Mouse (Mus musculus) neural tube, embryonic 11.5 days (tissue): Measurements from ENCODE around the gene Vps53. TPM values are rescaled to one million over a fixed set of nuclear protein-coding genes. Genes with fewer than 3 reads are reported as not detected.

Experiments used
- ATAC-seq: fragments of 200-750 bp; cut with Nextera tagmentation; 2 replicates; pipeline ENCODE4 v1.8.0; 2017; ENCODE audit warnings: moderate number of reproducible peaks, mild to moderate bottlenecking, moderate TSS enrichment, moderate library complexity; ENCODE audit not compliant: insufficient read depth, low FRiP score, low TSS enrichment
- DNase-seq: peaks from one replicate; pipeline ENCODE4 v3.0.0-alpha.2; 2015; ENCODE audit warnings: low spot score
- H3K27ac ChIP-seq: fragments of 300-500 bp; sonication (generic); 2 replicates; pipeline ENCODE4 v1.5.1; 2014; ENCODE audit warnings: low read depth, mild to moderate bottlenecking, low read length
- H3K27me3 ChIP-seq: fragments of 300-500 bp; sonication (generic); 2 replicates; pipeline ENCODE4 v1.6.1; 2014; ENCODE audit warnings: mild to moderate bottlenecking, low read length, mixed read lengths; ENCODE audit not compliant: control insufficient read depth, insufficient read depth
- H3K36me3 ChIP-seq: fragments of 300-500 bp; sonication (generic); 2 replicates; pipeline ENCODE4 v1.6.1; 2014; ENCODE audit warnings: mild to moderate bottlenecking, low read length, moderate library complexity, mixed read lengths; ENCODE audit not compliant: control insufficient read depth, insufficient read depth
- H3K4me1 ChIP-seq: fragments of 300-500 bp; sonication (generic); 2 replicates; pipeline ENCODE4 v1.6.1; 2014; ENCODE audit warnings: low read length, mixed read lengths; ENCODE audit not compliant: control insufficient read depth, insufficient read depth
- H3K4me2 ChIP-seq: fragments of 300-500 bp; sonication (generic); 2 replicates; pipeline ENCODE4 v1.6.1; 2014; ENCODE audit warnings: low read depth, mild to moderate bottlenecking, moderate library complexity
- H3K4me3 ChIP-seq: fragments of 300-500 bp; sonication (generic); 2 replicates; pipeline ENCODE4 v1.5.1; 2014; ENCODE audit warnings: low read depth, low read length
- H3K9ac ChIP-seq: fragments of 300-500 bp; sonication (generic); 2 replicates; pipeline ENCODE4 v1.6.1; 2014; ENCODE audit warnings: mild to moderate bottlenecking, low read length
- H3K9me3 ChIP-seq: fragments of 300-500 bp; sonication (generic); 2 replicates; pipeline ENCODE4 v1.6.1; 2016; ENCODE audit warnings: low read length; ENCODE audit not compliant: control insufficient read depth
- WGBS: fragments of 180-500 bp; shearing (Covaris S2); extraction: QIAGEN DNeasy Blood & Tissue Kit; methylation state at CpG from one replicate; pipeline ENCODE4 v1.1.7; 2014; 5-methylcytosine and 5-hydroxymethylcytosine counted together
- polyA plus RNA-seq: library from polyadenylated mRNA; unstranded; fragments of >200 nt; fragmentation: Nextera tagmentation; extraction: Ambion mirVana; gene quantifications from 2 replicates; pipeline ENCODE4 v1.2.1, GENCODE M21; 2014

The Vps53 gene
- polyA plus RNA-seq, 1 experiment from 2014 or later: 50.8 TPM

GRCm38 (mm10) chr11:76064411-76064810 is 115.0 kb downstream of the Vps53 start:
- Histone ChIP-seq H3K27ac (no peak overlapping the region), H3K4me1 (no peaks in the 10 kb centered on the region), H3K27me3 (no peaks in the 10 kb centered on the region), H3K4me3 (no peak overlapping the region), H3K9me3 (no peaks in the 10 kb centered on the region), H3K9ac (no peak overlapping the region), H3K36me3 (no peaks in the 10 kb centered on the region), H3K4me2 (no peak overlapping the region)
- ATAC-seq (no peak), DNase-seq (no peak)
- WGBS: 95% methylated on average over 7 of the region's 7 CpGs

- Histone ChIP-seq H3K4me1 (no peaks in the 10 kb centered on the region), H3K36me3 (no peaks in the 10 kb centered on the region), H3K27ac (no peak overlapping the region), H3K9ac (no peak overlapping the region), H3K27me3 (no peaks in the 10 kb centered on the region), H3K4me2 (no peak overlapping the region), H3K9me3 (no peaks in the 10 kb centered on the region), H3K4me3 (no peak overlapping the region)
- ATAC-seq (no peak), DNase-seq (no peak)
- 95% methylated on average over 2 of the region's 2 CpGs for WGBS
These were observed 118.5 kb downstream of the Vps53 start for GRCm38 (mm10) chr11:76060906-76061305.

- WGBS: 73% methylated on average over 7 of the region's 7 CpGs
- DNase-seq: no peak
- Histone ChIP-seq H3K4me1 (no peaks in the 10 kb centered on the region), H3K27me3 (no peaks in the 10 kb centered on the region), H3K27ac (no peak overlapping the region), H3K9me3 (no peaks in the 10 kb centered on the region), H3K4me2 (no peak overlapping the region), H3K4me3 (no peak overlapping the region), H3K36me3 (no peaks in the 10 kb centered on the region), H3K9ac (no peak overlapping the region)
- no peak for ATAC-seq
These were observed 119.5 kb downstream of the Vps53 start for GRCm38 (mm10) chr11:76059971-76060370.

- 18% methylated on average over 3 of the region's 3 CpGs for WGBS
These were observed 123.0 kb downstream of the Vps53 start for GRCm38 (mm10) chr11:76056487-76056886.

GRCm38 (mm10) chr11:76052496-76052895 is 127.0 kb downstream of the Vps53 start:
- Histone ChIP-seq H3K4me2 (no peak overlapping the region), H3K36me3 (no peaks in the 10 kb centered on the region), H3K27ac (no peak overlapping the region), H3K9me3 (no peaks in the 10 kb centered on the region), H3K4me1 (no peaks in the 10 kb centered on the region), H3K9ac (no peak overlapping the region), H3K4me3 (no peak overlapping the region), H3K27me3 (no peaks in the 10 kb centered on the region)
- DNase-seq (no peak), ATAC-seq (no peak)
- WGBS: 92% methylated on average over 5 of the region's 5 CpGs

More at GRCm38 (mm10) chr11:76056487-76056886, 123.0 kb downstream of the Vps53 start:
- Histone ChIP-seq H3K4me1 (no peaks in the 10 kb centered on the region), H3K27me3 (no peaks in the 10 kb centered on the region), H3K9me3 (no peaks in the 10 kb centered on the region), H3K9ac (no peak overlapping the region), H3K4me2 (no peak overlapping the region), H3K4me3 (no peak overlapping the region), H3K27ac (no peak overlapping the region), H3K36me3 (no peaks in the 10 kb centered on the region)
- ATAC-seq: no peak
- DNase-seq: no peak

- 31% methylated on average over 5 of the region's 5 CpGs for WGBS
- H3K36me3 ChIP-seq: no peaks in the 10 kb centered on the region
- no peak overlapping the region for H3K4me3 ChIP-seq
- no peaks in the 10 kb centered on the region for H3K4me1 ChIP-seq
- DNase-seq (no peak), ATAC-seq (no peak)
- H3K27me3 ChIP-seq: no peaks in the 10 kb centered on the region
- no peak overlapping the region for H3K4me2 ChIP-seq
- no peak overlapping the region for H3K9ac ChIP-seq
- H3K27ac ChIP-seq: no peak overlapping the region
- no peaks in the 10 kb centered on the region for H3K9me3 ChIP-seq
These were observed 128.4 kb downstream of the Vps53 start for GRCm38 (mm10) chr11:76050967-76051512.

DNA sequence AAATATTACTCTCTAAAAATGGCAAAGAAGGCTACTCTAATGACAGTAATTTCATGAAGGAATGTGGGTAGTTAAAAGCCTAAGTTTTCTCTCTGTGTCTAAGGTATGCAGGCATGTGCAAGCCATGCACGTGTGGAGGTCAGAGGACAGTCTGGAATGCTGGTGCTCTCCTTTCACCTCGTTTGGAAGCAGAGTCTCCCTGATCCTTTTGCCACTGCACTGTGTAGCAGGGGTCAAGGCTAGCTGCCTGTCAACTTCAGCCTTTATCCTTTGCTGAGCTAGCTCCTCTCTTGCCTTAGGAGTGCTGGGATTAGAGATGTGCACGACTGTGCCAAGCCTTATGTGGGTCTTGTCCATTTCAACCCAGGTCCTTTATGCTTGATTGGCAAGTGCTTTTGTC is 128.9 kb downstream of the Vps53 start:
- Histone ChIP-seq H3K9ac (no peak overlapping the region), H3K27me3 (no peaks in the 10 kb centered on the region), H3K27ac (no peak overlapping the region), H3K36me3 (no peaks in the 10 kb centered on the region), H3K4me2 (no peak overlapping the region), H3K4me1 (no peaks in the 10 kb centered on the region), H3K9me3 (no peaks in the 10 kb centered on the region), H3K4me3 (no peak overlapping the region)
- ATAC-seq (no peak), DNase-seq (no peak)
- 53% methylated on average over 3 of the region's 3 CpGs for WGBS

- no peaks in the 10 kb centered on the region for H3K4me1 ChIP-seq
- H3K4me3 ChIP-seq: no peak overlapping the region
- H3K27me3 ChIP-seq: no peaks in the 10 kb centered on the region
- H3K9me3 ChIP-seq: no peaks in the 10 kb centered on the region
- ATAC-seq (no peak), DNase-seq (no peak)
- no peak overlapping the region for H3K9ac ChIP-seq
- WGBS: 82% methylated on average over 6 of the region's 6 CpGs
- no peak overlapping the region for H3K27ac ChIP-seq
- no peaks in the 10 kb centered on the region for H3K36me3 ChIP-seq
- H3K4me2 ChIP-seq: no peak overlapping the region
These were observed 134.1 kb downstream of the Vps53 start for GRCm38 (mm10) chr11:76045367-76045766.

- Histone ChIP-seq H3K4me1 (no peaks in the 10 kb centered on the region), H3K9me3 (no peaks in the 10 kb centered on the region), H3K27me3 (no peaks in the 10 kb centered on the region), H3K36me3 (no peaks in the 10 kb centered on the region), H3K4me2 (no peak overlapping the region), H3K9ac (no peak overlapping the region), H3K27ac (no peak overlapping the region), H3K4me3 (no peak overlapping the region)
- WGBS: 74% methylated on average over 6 of the region's 6 CpGs
- DNase-seq (no peak), ATAC-seq (no peak)
These were observed 135.0 kb downstream of the Vps53 start for GRCm38 (mm10) chr11:76044468-76044867.
